Mouse (Mus musculus) MEL (cell line): ENCODE results near the gene Atp13a4. TPM values are rescaled to one million over a fixed set of nuclear protein-coding genes. Genes with fewer than 3 reads are reported as not detected.

ENCODE experiments used
- DNase-seq: peaks from one replicate; pipeline ENCODE4 v3.0.0; 2011; ENCODE audit warnings: low read depth, low spot score
- H3K27ac ChIP-seq: 2 replicates; pipeline ENCODE4 v1.5.1; 2012; ENCODE audit warnings: low read depth, mild to moderate bottlenecking, control low read depth, low read length, moderate library complexity; ENCODE audit not compliant: control insufficient read depth
- H3K27me3 ChIP-seq, 2 experiments: fragments of 150-350 bp in 1 of 2; sonication (generic) in 1 of 2; 2 replicates each; pipeline ENCODE4 v1.6.1; 2012; ENCODE audit warnings: low read length in 2 of 2, mild to moderate bottlenecking in 2 of 2, improper control_type of control experiment in 1 of 2, moderate library complexity in 1 of 2; ENCODE audit not compliant: insufficient read depth in 2 of 2, control insufficient read depth in 1 of 2
- H3K36me3 ChIP-seq, 2 experiments: 2 replicates each; pipeline ENCODE4 v1.6.1; 2012 to 2014; ENCODE audit warnings: low read length in 2 of 2, improper control_type of control experiment in 1 of 2, inconsistent platforms in 1 of 2, mild to moderate bottlenecking in 1 of 2; ENCODE audit not compliant: insufficient read depth in 2 of 2, control insufficient read depth in 1 of 2
- H3K4me1 ChIP-seq, 2 experiments: fragments of 150-350 bp in 1 of 2; sonication (generic) in 1 of 2; 2 replicates each; pipeline ENCODE4 v1.6.1; 2012; ENCODE audit warnings: low read length in 2 of 2, improper control_type of control experiment in 1 of 2, mild to moderate bottlenecking in 1 of 2; ENCODE audit not compliant: insufficient read depth in 2 of 2, control insufficient read depth in 1 of 2
- H3K4me3 ChIP-seq, 2 experiments: fragments of 150-350 bp in 1 of 2; sonication (generic) in 1 of 2; 2 replicates each; pipeline ENCODE4 v1.5.1; 2012; ENCODE audit warnings: low read depth in 2 of 2, low read length in 2 of 2, mild to moderate bottlenecking in 2 of 2, moderate library complexity in 2 of 2, control low read depth in 1 of 2, improper control_type of control experiment in 1 of 2; ENCODE audit not compliant: control insufficient read depth in 1 of 2, insufficient read depth in 1 of 2
- H3K79me2 ChIP-seq: 2 replicates; pipeline ENCODE4 v1.6.1; 2012; ENCODE audit warnings: mild to moderate bottlenecking, low read length, moderate library complexity; ENCODE audit not compliant: control insufficient read depth, poor library complexity, insufficient read depth
- H3K9ac ChIP-seq: 2 replicates; pipeline ENCODE4 v1.6.1; 2012; ENCODE audit warnings: low read depth, mild to moderate bottlenecking, control low read depth, low read length, moderate library complexity; ENCODE audit not compliant: control insufficient read depth, poor library complexity, severe bottlenecking
- H3K9me3 ChIP-seq: fragments of 150-350 bp; sonication (generic); replicated peaks from 2 replicates; pipeline ENCODE4 v1.6.1; 2012; ENCODE audit warnings: mild to moderate bottlenecking, low read length, improper control_type of control experiment, moderate library complexity; ENCODE audit not compliant: insufficient read depth
- CTCF ChIP-seq, 3 experiments: IDR thresholded peaks in 2 of 3; conservative IDR thresholded peaks in 1 of 3; 2 replicates each; pipeline ENCODE4 v1.5.1; 2011 to 2012; ENCODE audit warnings: low read length in 3 of 3, low read depth in 2 of 3, mild to moderate bottlenecking in 2 of 3, improper control_type of control experiment in 1 of 3, inconsistent platforms in 1 of 3, mixed read lengths in 1 of 3, moderate library complexity in 1 of 3; ENCODE audit not compliant: control insufficient read depth in 1 of 3, insufficient read depth in 1 of 3, poor library complexity in 1 of 3, severe bottlenecking in 1 of 3
- ELF1 ChIP-seq: IDR thresholded peaks from 2 replicates; pipeline ENCODE4 v1.6.1; 2014; ENCODE audit warnings: low read depth, mild to moderate bottlenecking, inconsistent platforms, low read length, improper control_type of control experiment, moderate library complexity
- EP300 ChIP-seq, 2 experiments: IDR thresholded peaks; 2 replicates each; pipeline ENCODE4 v1.6.1; 2011; ENCODE audit warnings: improper control_type of control experiment in 2 of 2, low read length in 2 of 2, low read depth in 1 of 2, mild to moderate bottlenecking in 1 of 2
- ETS1 ChIP-seq: IDR thresholded peaks from 2 replicates; pipeline ENCODE4 v1.6.1; 2012; ENCODE audit warnings: low read depth, mild to moderate bottlenecking, inconsistent platforms, low read length, improper control_type of control experiment, moderate library complexity
- GABPA ChIP-seq: IDR thresholded peaks from 2 replicates; pipeline ENCODE4 v1.6.1; 2012; ENCODE audit warnings: low read depth, mild to moderate bottlenecking, inconsistent platforms, low read length, improper control_type of control experiment, moderate library complexity
- GATA1 ChIP-seq: IDR thresholded peaks from 2 replicates; pipeline ENCODE4 v1.6.1; 2011; ENCODE audit warnings: low read depth, low read length, improper control_type of control experiment
- KAT2A ChIP-seq: conservative IDR thresholded peaks from 2 replicates; pipeline ENCODE4 v1.6.1; 2012; ENCODE audit warnings: low read depth, low read length, improper control_type of control experiment, inconsistent platforms
- MAX ChIP-seq: IDR thresholded peaks from 2 replicates; pipeline ENCODE4 v1.6.1; 2011; ENCODE audit warnings: low read length, improper control_type of control experiment
- MEF2A ChIP-seq: IDR thresholded peaks from 2 replicates; pipeline ENCODE4 v1.6.1; 2014; ENCODE audit warnings: low read depth, mild to moderate bottlenecking, inconsistent platforms, low read length, improper control_type of control experiment; ENCODE audit not compliant: poor library complexity, insufficient replicate concordance, severe bottlenecking; ENCODE audit errors: extremely low read depth
- MYC ChIP-seq: IDR thresholded peaks from 2 replicates; pipeline ENCODE4 v1.6.1; 2011; ENCODE audit warnings: low read depth, mild to moderate bottlenecking, low read length, improper control_type of control experiment, moderate library complexity
- NELFE ChIP-seq: IDR thresholded peaks from 2 replicates; pipeline ENCODE4 v1.6.1; 2011; ENCODE audit warnings: low read depth, low read length, improper control_type of control experiment
- NRF1 ChIP-seq: IDR thresholded peaks from 2 replicates; pipeline ENCODE4 v1.6.1; 2014; ENCODE audit warnings: low read depth, mild to moderate bottlenecking, inconsistent platforms, low read length, improper control_type of control experiment, moderate library complexity; ENCODE audit not compliant: poor library complexity, insufficient read depth, severe bottlenecking
- POLR2A ChIP-seq, 2 experiments: IDR thresholded peaks; 2 replicates each; pipeline ENCODE4 v1.6.1; 2011 to 2012; ENCODE audit warnings: low read length in 2 of 2, mild to moderate bottlenecking in 2 of 2, control low read depth in 1 of 2, improper control_type of control experiment in 1 of 2, low read depth in 1 of 2, moderate library complexity in 1 of 2; ENCODE audit not compliant: control insufficient read depth in 1 of 2, insufficient read depth in 1 of 2, poor library complexity in 1 of 2
- POLR2AphosphoS2 ChIP-seq: IDR thresholded peaks from 2 replicates; pipeline ENCODE4 v1.6.1; 2011; ENCODE audit warnings: low read length, improper control_type of control experiment
- RAD21 ChIP-seq: IDR thresholded peaks from 2 replicates; pipeline ENCODE4 v1.6.1; 2011; ENCODE audit warnings: mild to moderate bottlenecking, low read depth, low read length, improper control_type of control experiment
- RCOR1 ChIP-seq: IDR thresholded peaks from 2 replicates; pipeline ENCODE4 v1.6.1; 2012; ENCODE audit warnings: low read depth, mild to moderate bottlenecking, inconsistent platforms, low read length, improper control_type of control experiment
- SIN3A ChIP-seq: IDR thresholded peaks from 2 replicates; pipeline ENCODE4 v1.6.1; 2012; ENCODE audit warnings: low read length, improper control_type of control experiment, inconsistent platforms
- TAL1 ChIP-seq: IDR thresholded peaks from 2 replicates; pipeline ENCODE4 v1.6.1; 2012; ENCODE audit warnings: mild to moderate bottlenecking, inconsistent platforms, low read length, moderate library complexity, mixed read lengths
- UBTF ChIP-seq: IDR thresholded peaks from 2 replicates; pipeline ENCODE4 v1.6.1; 2012; ENCODE audit warnings: low read depth, mild to moderate bottlenecking, inconsistent platforms, low read length, improper control_type of control experiment, moderate library complexity, borderline replicate concordance; ENCODE audit not compliant: insufficient read depth
- USF1 ChIP-seq: IDR thresholded peaks from 2 replicates; pipeline ENCODE4 v1.6.1; 2014; ENCODE audit warnings: low read depth, mild to moderate bottlenecking, inconsistent platforms, low read length, improper control_type of control experiment, moderate library complexity
- ZMIZ1 ChIP-seq: IDR thresholded peaks from 2 replicates; pipeline ENCODE4 v1.6.1; 2012; ENCODE audit warnings: low read depth, mild to moderate bottlenecking, inconsistent platforms, low read length, improper control_type of control experiment, moderate library complexity
- ZNF384 ChIP-seq: IDR thresholded peaks from 2 replicates; pipeline ENCODE4 v1.6.1; 2012; ENCODE audit warnings: low read depth, mild to moderate bottlenecking, inconsistent platforms, low read length, improper control_type of control experiment
- polyA plus RNA-seq, 2 experiments: library from polyadenylated mRNA; stranded (reverse) in 1 of 2; unstranded in 1 of 2; fragments of >175 nt in 1 of 2; fragments of >200 nt in 1 of 2; gene quantifications; 2 replicates each; pipeline versions ENCODE4 v1.2.1 to v1.2.4; 2012; ENCODE audit warnings: low replicate concordance in 2 of 2, low read depth in 1 of 2; ENCODE audit not compliant: insufficient read length in 2 of 2, insufficient read depth in 1 of 2, missing spikeins in 1 of 2
- total RNA-seq: library from RNA; depleted of rRNA; stranded (reverse); fragments of 300-350 nt; gene quantifications from 2 replicates; pipeline ENCODE4 v1.2.3, GENCODE M21; 2012

The Atp13a4 gene
- total and polyA plus RNA-seq, 3 experiments, result not detected

DNA sequence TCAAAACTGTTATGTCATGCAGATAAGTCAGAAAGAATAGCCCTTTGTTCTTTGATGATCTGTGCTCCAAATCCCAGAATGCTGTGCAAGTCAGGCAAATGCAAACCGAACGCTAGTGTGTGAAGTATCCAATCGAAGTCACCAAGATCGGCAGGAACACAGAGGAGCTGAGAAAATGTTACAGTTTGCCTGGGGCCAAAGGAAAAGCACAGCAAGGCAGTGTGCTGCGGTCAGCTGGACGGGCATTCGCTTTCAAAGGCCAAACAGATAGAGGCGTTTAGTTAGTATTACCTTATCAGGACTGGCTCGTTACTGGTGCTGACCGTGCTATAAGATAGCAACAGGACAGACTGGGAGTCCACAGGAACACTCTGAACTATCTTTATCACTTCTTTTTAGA lies 15.8 kb upstream of the Atp13a4 start:
- Histone ChIP-seq H3K27ac (no peak overlapping the region), H3K27me3 (no peaks in the 10 kb centered on the region), H3K9me3 (no peaks in the 10 kb centered on the region), H3K36me3 (no peaks in the 10 kb centered on the region), H3K4me1 (no peaks in the 10 kb centered on the region), H3K79me2 (no peaks in the 10 kb centered on the region), H3K4me3 (no peak overlapping the region), H3K9ac (no peak overlapping the region)
- no peak for TF ChIP-seq NELFE
- no peak for TF ChIP-seq MEF2A
- no peak for TF ChIP-seq ETS1
- TF ChIP-seq USF1, result no peak
- TF ChIP-seq RCOR1, result no peak
- no peak for TF ChIP-seq MYC
- TF ChIP-seq KAT2A, result no peak
- no peak for TF ChIP-seq POLR2A (IDR thresholded peaks at IDR 0.05; ENCODE audit: control insufficient read depth in 1 of 2, insufficient read depth in 1 of 2, low read depth in 1 of 2, low read length in 2 of 2, poor library complexity in 1 of 2)
- TF ChIP-seq ELF1, result no peak
- no peak for TF ChIP-seq ZNF384
- TF ChIP-seq CTCF (IDR thresholded peaks at IDR 0.05 in 2 of 3, conservative IDR thresholded peaks at IDR 0.05 in 1 of 3; ENCODE audit: control insufficient read depth in 1 of 3, insufficient read depth in 1 of 3, low read depth in 2 of 3, low read length in 3 of 3, poor library complexity in 1 of 3, severe bottlenecking in 1 of 3), result no peak
- TF ChIP-seq UBTF, result no peak
- TF ChIP-seq NRF1, result no peak
- no peak for TF ChIP-seq POLR2AphosphoS2
- TF ChIP-seq EP300 (IDR thresholded peaks at IDR 0.05; ENCODE audit: low read depth in 1 of 2, low read length in 2 of 2), result no peak
- DNase-seq, result no peak

DNA sequence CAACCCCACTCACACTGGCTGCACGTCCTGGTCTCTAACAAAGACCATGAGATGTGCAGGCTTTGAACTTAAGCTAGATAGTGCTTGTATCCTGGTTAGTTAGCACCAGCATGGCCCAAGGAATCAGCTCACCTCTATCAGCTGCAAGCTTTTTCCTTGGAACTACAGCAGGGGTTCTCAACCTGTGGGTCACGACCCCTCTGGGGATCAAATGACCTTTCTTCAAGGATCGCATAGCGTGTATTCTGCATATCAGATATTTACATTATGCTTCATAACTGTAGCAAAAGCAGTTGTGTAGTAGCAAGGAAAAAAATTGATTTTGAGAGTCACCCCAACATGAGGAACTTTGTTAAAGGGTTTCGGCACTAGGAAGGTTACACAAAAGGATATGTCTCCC lies 15.0 kb upstream of the Atp13a4 start:
- TF ChIP-seq GATA1 (no peak), MAX (no peak), TAL1 (no peak), USF1 (no peak), MYC (no peak), ZMIZ1 (no peak), RAD21 (no peak), NELFE (no peak), ETS1 (no peak), SIN3A (no peak), GABPA (no peak)
- no peaks in the 10 kb centered on the region for H3K27me3 ChIP-seq
- no peak overlapping the region for H3K27ac ChIP-seq
- H3K9me3 ChIP-seq, result no peaks in the 10 kb centered on the region
- no peak overlapping the region for H3K4me3 ChIP-seq
- H3K9ac ChIP-seq, result no peak overlapping the region
- no peaks in the 10 kb centered on the region for H3K4me1 ChIP-seq
- no peak for DNase-seq
- H3K36me3 ChIP-seq, result no peaks in the 10 kb centered on the region
- H3K79me2 ChIP-seq, result no peaks in the 10 kb centered on the region
